Mouse (Mus musculus) olfactory bulb, adult 2 months (tissue): Measurements from ENCODE around the gene B3gat3.

Experiments
- CTCF ChIP-seq: fragments of 200-500 bp; IDR thresholded peaks from 2 replicates; pipeline ENCODE4 v1.5.1; 2012; ENCODE audit warnings: low read depth, mild to moderate bottlenecking, low read length, moderate library complexity; ENCODE audit not compliant: insufficient read depth
- POLR2A ChIP-seq: fragments of 200-500 bp; IDR thresholded peaks from 2 replicates; pipeline ENCODE4 v1.6.1; 2012; ENCODE audit warnings: mild to moderate bottlenecking, low read depth, low read length, moderate library complexity; ENCODE audit not compliant: insufficient read depth

GRCm38 (mm10) chr19:8950190-8950589 lies 30.0 kb downstream of the B3gat3 start:
- TF ChIP-seq POLR2A (no peak), CTCF (no peak)
